Mouse (Mus musculus) ES-Bruce4 (cell line): ENCODE measurements at regions not wholly inside any gene's neighbourhood (a gene's known extent, or its start where the extent isn't known, plus 50 kb on each side); places are given as distances from the start of the nearest gene placed in this dataset.

ENCODE experiments used
- CTCF ChIP-seq: IDR thresholded peaks from one replicate; pipeline ENCODE4 v1.8.1; 2011; ENCODE audit warnings: low read depth, low read length
- POLR2A ChIP-seq: IDR thresholded peaks from one replicate; pipeline ENCODE4 v1.8.1; 2011; ENCODE audit warnings: low read length; ENCODE audit not compliant: insufficient read depth

DNA sequence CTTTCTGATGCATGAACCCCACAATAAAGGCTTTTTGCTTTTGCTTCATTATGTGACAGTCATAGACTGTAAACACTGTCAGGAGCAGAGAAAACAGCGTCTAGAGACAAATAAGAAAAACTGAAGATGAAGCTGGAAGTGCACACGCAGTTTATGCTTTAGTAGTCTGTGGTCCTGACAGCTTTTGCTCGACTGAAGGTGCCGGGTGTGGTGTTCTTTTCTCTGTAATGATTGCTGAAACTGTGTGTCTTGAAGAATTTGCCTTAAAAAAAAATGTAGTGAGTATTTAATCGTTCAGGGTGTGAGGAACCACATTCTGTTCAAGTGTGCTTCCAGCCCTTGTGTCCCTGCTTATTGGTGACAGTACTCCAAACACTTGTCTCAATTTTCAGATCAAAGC, 83.8 kb upstream of the Diaph3 start:
- TF ChIP-seq CTCF (no peak), POLR2A (no peak)
